Mouse (Mus musculus) CD8-positive naive resting alpha-beta T cell, adult 2 months (primary cell): ENCODE data around the gene Pnrc2.

ENCODE experiments used
- DNase-seq, 2 experiments: peaks; one replicate each; pipeline ENCODE4 v3.0.0; 2022; ENCODE audit warnings: low read depth in 2 of 2, low spot score in 2 of 2

Gene Pnrc2

DNA sequence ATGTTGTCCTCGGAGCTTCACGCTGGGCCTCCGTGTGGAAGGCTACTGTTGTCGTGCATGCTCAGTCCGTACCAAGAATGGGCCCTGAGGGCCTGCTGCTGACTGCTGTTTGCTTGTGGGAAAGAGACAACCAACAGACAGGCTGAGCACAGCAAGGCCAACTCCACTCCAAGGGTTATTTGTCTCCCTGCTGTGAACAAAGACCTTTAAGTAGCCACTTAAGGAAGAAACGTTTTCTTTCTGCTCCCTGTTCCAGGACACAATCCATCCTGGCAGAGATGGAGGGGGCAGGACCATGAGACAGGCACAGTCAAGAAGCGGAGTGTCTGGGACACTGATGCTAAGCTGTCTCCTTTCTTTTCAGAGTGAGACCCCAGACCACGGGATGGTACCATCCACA is 49.4 kb downstream of the Pnrc2 start:
- DNase-seq: no peak

DNA sequence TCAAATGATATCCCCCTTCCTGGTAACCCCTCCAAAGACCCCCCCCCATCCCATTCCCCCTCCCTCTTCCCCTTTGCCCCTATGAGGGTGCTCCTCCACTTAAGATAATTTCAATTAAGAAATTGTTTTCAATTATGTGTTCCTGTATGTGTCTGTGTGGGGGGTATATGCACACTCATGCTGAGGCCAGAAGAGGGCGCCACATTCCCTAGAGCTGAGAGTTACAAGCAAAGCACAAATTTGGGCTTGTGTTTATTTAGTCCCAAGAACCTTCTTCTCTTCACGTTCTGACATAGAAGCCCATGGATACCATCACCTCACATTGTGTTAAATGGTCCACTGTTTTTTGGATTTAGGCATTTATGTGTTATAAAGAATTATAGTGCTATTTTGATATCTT is 50.4 kb downstream of the Pnrc2 start:
- peak; percentile 24 to 36 for DNase-seq

DNA sequence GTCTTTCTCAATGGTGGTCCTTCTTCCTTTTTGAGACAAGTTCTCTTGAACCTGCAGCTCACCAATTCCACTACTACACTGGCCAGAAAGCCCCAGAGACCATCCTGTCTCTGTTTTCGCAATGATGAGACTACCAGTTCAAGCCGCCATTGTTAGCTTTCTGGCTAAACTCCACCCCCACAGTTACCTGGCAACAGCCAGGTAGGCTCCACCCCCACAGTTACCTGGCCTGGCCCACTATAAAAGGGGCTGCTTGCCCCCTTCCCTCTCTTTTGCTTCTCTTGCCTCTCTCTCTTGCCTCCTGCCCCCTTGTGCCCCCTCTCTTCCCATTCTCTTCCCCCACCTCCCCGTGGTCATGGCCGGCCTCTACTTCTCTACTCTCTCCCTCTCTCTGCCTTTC is 51.9 kb downstream of the Pnrc2 start:
- DNase-seq: no peak
